ENCODE assay signal across 16 mouse cellular contexts in genomic region chr9:57904250-57904644, GRCm38 (mm10). TPM values are rescaled to one million over a fixed set of nuclear protein-coding genes. Genes with fewer than 3 reads are reported as not detected.
"Had no signal": no experiment of that assay in that cellular context is flagged by ENCODE, and none has a peak within 500 bp of the region (broad histone marks: within the 10 kb centered on the region; RNA-seq: fewer than 3 reads in every experiment).

No protein-coding gene starts in this region.

- ATAC-seq: midbrain, embryonic 16.5 days had no signal

- H3K4me2 ChIP-seq: lung, embryonic 14.5 days; midbrain, embryonic 12.5 days; neural tube, embryonic 12.5 days; stomach, embryonic 15.5 days had no signal

- H3K27me3 ChIP-seq: midbrain, embryonic 12.5 days; neural tube, embryonic 12.5 days; stomach, embryonic 15.5 days had no signal

- H3K9me3 ChIP-seq: midbrain, embryonic 10.5 days; midbrain, embryonic 12.5 days; neural tube, embryonic 12.5 days; stomach, embryonic 15.5 days had no signal

- H3K27ac ChIP-seq: midbrain, embryonic 10.5 days; midbrain, embryonic 12.5 days; neural tube, embryonic 12.5 days; stomach, embryonic 15.5 days; stomach, postnatal 0 days had no signal

- H3K9ac ChIP-seq: lung, embryonic 14.5 days; midbrain, embryonic 12.5 days; neural tube, embryonic 12.5 days; stomach, embryonic 15.5 days had no signal

- H3K4me3 ChIP-seq: midbrain, embryonic 10.5 days; midbrain, embryonic 12.5 days; neural tube, embryonic 12.5 days; stomach, embryonic 15.5 days had no signal

- H3K4me1 ChIP-seq: stomach, embryonic 15.5 days had no signal

- DNase-seq: lung, adult 18-20 months; lung, embryonic 14.5 days; lung, postnatal 10 days; lung, postnatal 4 days; midbrain, embryonic 14.5 days; right cerebral cortex, postnatal 14 days; thymus, adult 2 months; thymus, postnatal 25 days; thymus, postnatal 4 days had no signal

- H3K36me3 ChIP-seq: midbrain, embryonic 10.5 days; midbrain, embryonic 12.5 days; neural tube, embryonic 12.5 days; stomach, embryonic 15.5 days had no signal

RNA-seq across cellular contexts. Expression of gene Sema7a, which starts 35.7 kb away (rescaled TPM):
- total RNA-seq: megakaryocyte-erythroid progenitor cell, adult 5-6 weeks had no signal
